Mouse (Mus musculus) adipocyte (in vitro differentiated cells): ENCODE data around the gene Ints5.
A peak's percentile ranks its signal among the peaks of the same experiment; 100 is the strongest.
"Not testable (repeated sequence)": the region's sequence is repeated elsewhere in the genome, so short reads cannot be mapped to it uniquely, and the experiment has no call there.

Experiments
- DNase-seq: peaks from one replicate; pipeline ENCODE4 v3.0.0-alpha.2; 2016; ENCODE audit warnings: low spot score

Gene Ints5

GRCm38 (mm10) chr19:8887585-8888463, 5.0 kb upstream of the Ints5 start:
- no peak for DNase-seq

GRCm38 (mm10) chr19:8888511-8889385, 4.1 kb upstream of the Ints5 start, which contains the start of the genes 1810009A15Rik and Gm49416:
TSS of gene 1810009A15Rik (plus strand) at chr19:8888853.
TSS of gene Gm49416 (plus strand) at chr19:8888926.
- DNase-seq: peak; percentile 98

DNA sequence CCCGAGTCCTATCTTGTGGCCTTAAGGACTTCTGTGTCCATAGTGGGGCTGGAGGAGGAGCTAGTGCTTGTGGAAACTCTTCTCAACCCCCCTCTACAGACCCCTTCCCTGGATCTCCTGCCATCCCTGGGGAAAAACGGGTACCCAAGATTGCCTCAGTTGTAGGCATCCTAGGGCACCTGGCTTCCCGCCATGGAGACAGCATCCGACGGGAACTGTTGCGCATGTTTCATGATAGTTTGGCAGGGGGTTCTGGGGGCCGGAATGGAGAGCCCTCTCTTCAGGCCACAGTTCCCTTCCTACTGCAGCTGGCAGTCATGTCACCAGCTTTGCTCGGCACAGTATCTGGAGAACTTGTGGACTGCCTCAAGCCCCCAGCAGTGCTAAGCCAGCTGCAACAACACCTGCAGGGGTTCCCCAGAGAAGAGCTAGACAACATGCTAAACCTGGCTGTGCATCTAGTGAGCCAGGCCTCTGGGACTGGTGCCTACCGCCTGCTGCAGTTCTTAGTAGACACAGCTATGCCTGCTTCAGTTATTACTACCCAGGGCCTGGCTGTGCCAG, 2.7 kb downstream of the Ints5 start:
- no peak for DNase-seq

DNA sequence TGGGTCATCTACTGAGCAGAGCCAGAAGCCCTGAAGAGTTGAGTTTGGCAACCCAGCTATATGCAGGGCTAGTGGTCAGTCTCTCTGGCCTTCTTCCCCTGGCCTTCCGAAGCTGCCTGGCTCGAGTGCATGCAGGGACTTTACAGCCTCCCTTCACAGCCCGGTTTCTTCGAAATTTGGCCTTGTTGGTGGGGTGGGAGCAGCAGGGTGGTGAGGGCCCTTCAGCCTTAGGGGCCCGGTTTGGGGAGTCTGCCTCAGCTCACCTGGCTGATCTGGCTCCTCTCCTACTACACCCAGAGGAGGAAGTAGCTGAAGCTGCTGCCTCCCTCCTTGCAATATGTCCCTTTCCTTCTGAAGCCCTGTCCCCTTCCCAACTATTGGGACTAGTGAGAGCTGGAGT, 3.4 kb downstream of the Ints5 start:
- DNase-seq: not testable (repeated sequence)

GRCm38 (mm10) chr19:8897211-8897864, 4.5 kb downstream of the Ints5 start:
- DNase-seq: peak; percentile 60

DNA sequence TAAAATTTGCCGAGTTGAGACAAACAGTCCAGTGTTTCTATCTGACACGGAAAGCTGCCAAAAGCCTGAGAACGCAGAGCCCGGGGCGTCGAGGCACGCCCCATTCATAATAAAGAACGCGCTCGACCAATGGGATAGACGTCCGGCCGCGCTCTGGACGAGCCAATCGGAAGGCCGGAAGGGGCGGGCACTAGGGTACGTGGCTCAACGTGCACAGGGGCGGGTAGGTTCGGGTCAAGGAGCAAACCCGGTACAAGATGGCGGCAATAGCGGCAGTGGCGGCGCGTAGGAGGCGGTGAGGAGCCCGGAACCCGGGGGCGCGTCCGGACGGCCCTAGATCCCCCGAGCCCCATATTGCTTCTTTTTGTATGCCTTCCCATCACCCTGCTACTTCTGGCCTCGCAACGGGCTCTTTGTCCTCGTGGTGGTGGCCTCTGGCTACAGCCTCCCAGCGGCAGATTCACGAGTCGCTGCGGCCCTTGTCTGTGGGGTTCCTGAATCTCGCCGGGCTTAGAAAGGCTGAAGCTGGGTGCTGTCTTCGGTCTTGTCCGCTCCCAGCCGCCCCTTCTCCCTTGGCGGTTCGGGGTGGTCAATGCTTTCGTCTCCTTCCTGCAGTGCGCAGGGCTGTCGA, 5.2 kb downstream of the Ints5 start, which contains the start of gene Ganab:
TSS of gene Ganab (plus strand) at position 207 of the 631 bp plus-strand sequence.
- peak; percentile 98 for DNase-seq

GRCm38 (mm10) chr19:8898576-8898975, 5.8 kb downstream of the Ints5 start:
- DNase-seq: peak; percentile 37

GRCm38 (mm10) chr19:8899079-8899478, 6.3 kb downstream of the Ints5 start:
- DNase-seq: peak; percentile 33

- no peak for DNase-seq
These were observed 10.6 kb downstream of the Ints5 start for GRCm38 (mm10) chr19:8903412-8903811.

DNA sequence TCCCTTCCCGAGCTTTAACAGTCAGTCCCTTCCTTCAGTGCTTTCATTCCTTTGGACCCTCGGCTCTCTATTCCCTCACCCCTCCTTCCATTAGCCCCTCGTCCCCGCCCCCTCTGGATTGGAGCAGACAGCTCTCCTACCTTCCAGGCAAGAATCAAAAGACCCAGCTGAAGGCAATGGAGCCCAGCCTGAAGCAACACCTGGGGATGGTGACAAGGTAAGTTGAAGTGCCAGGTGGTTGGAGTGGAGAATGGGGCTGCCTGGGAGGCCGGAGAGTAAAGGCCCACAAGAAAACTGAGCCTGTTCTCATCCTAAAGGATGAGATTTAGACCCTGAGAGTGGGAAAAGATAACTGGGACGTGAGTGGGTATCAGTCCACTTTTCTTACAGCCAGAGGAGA, 15.7 kb downstream of the Ints5 start:
- no peak for DNase-seq

GRCm38 (mm10) chr19:8911810-8912209, 19.0 kb downstream of the Ints5 start:
- no peak for DNase-seq

- DNase-seq: no peak
These were observed 21.4 kb downstream of the Ints5 start for GRCm38 (mm10) chr19:8914212-8914611.

DNA sequence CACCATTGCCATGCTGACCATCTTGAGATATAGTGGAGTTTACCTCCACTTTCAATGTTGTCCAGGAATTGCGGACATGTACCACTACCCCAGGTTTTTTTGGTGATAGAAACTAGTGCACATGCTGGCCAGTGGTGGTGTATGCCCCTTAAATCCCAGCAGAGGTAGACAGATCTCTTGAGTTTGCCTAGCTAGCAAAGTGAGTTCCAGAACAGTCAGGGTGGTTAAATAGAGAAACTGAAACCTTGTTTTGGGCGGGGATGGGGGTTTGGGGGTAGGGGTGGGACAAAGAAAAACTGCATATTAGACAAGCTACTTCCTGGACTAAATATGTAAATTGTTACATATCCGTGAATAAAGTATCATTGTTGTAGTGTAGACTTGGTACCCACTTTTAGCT, 26.2 kb downstream of the Ints5 start:
- DNase-seq: no peak

- no peak for DNase-seq
These were observed 26.9 kb downstream of the Ints5 start for GRCm38 (mm10) chr19:8919684-8920072.

DNA sequence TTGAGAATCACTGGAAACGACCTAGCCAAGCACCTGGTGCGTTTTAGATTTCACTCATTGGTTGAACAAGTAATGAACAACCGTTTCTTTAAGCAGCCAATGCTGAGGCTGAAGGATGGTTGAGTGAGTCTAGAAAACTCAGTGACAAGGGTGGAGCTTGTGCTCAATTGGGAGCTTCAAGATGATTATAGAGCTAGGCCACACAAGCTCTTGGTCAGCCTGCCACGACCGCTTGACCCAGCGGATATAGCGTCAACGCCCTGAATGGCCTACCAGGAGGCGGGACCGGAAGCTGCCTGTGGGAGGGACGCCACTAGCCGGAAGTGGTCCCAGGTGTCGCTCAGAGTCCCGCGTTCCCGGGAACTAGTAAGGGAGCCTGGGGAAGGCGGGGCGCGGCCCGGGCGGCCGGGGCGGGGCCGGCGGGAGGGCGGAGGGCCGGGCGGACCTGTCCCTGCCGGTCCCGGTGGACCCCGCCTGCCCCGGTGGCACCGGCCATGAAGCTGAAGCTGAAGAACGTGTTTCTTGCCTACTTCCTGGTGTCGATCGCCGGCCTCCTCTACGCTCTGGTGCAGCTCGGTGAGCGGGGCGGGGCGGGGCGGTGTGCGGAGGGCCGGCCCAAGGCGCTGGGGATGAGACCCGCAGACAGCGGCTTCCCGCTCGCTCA, 27.4 kb downstream of the Ints5 start, which contains the start of gene B3gat3:
TSS of gene B3gat3 (plus strand) at position 302 of the 664 bp plus-strand sequence.
- DNase-seq: peak; percentile 97

- DNase-seq: peak; percentile 61
These were observed 28.1 kb downstream of the Ints5 start for GRCm38 (mm10) chr19:8920836-8921291.

- no peak for DNase-seq
These were observed 28.9 kb downstream of the Ints5 start for GRCm38 (mm10) chr19:8921741-8922140.

- no peak for DNase-seq
These were observed 34.0 kb downstream of the Ints5 start for GRCm38 (mm10) chr19:8926766-8927165.

GRCm38 (mm10) chr19:8927891-8928525, 35.2 kb downstream of the Ints5 start:
- no peak for DNase-seq

- DNase-seq: no peak
These were observed 36.0 kb downstream of the Ints5 start for GRCm38 (mm10) chr19:8928689-8929223.
